ENCODE assay signal across 7 mouse cellular contexts in the genomic region with DNA sequence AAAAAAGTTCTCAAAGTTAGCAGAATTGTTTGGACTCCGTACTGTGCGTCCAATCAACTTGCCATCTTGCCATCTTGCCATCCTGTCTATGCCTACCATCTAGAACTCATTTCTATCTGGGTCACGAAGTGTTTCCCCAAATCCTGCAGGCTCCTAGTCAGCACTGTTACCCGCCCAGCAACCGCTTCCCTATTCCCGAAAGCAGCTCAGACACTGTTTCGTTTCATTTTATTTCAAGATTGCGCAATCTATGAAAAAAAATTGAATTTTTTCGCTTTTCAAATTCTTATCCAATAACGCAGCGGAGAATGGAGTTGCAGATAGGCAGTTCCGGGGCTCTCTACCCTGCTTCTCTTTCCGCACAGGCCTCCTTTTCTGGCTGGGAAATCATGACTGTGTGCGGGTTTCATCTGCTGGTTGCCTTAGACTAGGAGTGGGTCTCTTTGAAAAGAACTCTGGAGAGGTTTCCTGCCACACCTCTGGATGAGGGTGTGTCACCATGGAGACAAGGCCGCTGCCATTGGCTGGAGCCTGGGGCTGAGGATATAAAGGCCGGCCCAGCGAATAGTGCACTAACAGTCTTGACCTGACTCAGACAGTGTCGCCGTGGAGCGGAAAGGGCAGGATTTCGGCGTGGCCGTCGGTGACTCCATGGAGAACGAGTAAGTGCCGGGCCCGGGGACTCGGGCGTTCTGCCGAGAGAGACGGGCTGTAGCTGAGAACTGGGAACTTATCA. TPM values are rescaled to one million over a fixed set of nuclear protein-coding genes. Genes with fewer than 3 reads are reported as not detected.
DNase-seq lines count a peak whose midpoint lies in the region; ATAC-seq lines count a peak whose summit lies in the region.

A gene (plus strand): TSS at position 586 of the 736 bp plus-strand sequence.

- peak; percentile 96 for DNase-seq in adrenal gland, adult 8-10 months
- peak; percentile 95 for DNase-seq in embryonic facial prominence, embryonic 10.5 days (ENCODE audit: low spot score)
- DNase-seq in kidney, adult 11 months = peak; percentile 96
- DNase-seq in limb, embryonic 10.5 days (ENCODE audit: low spot score) = peak; percentile 95
- DNase-seq in spleen, adult 12 weeks (ENCODE audit: low spot score) = peak; percentile 91

- H3K4me2 ChIP-seq in midbrain, embryonic 13.5 days (replicated peaks) = peak within 1 kb of the TSS; percentile 56

- H3K36me3 ChIP-seq in embryonic facial prominence, embryonic 10.5 days (replicated peaks) = peaks cover 6% of the 10 kb centered on the region
- H3K36me3 ChIP-seq in limb, embryonic 10.5 days = peaks cover 11% of the 10 kb centered on the region
- no peaks in the 10 kb centered on the region for H3K36me3 ChIP-seq in midbrain, embryonic 13.5 days

- no peaks in the 10 kb centered on the region for H3K9me3 ChIP-seq in embryonic facial prominence, embryonic 10.5 days
- no peaks in the 10 kb centered on the region for H3K9me3 ChIP-seq in limb, embryonic 10.5 days (replicated peaks)
- no peaks in the 10 kb centered on the region for H3K9me3 ChIP-seq in midbrain, embryonic 13.5 days

- H3K4me3 ChIP-seq in embryonic facial prominence, embryonic 10.5 days = peak within 1 kb of the TSS; percentile 62
- peak within 1 kb of the TSS; percentile 49 for H3K4me3 ChIP-seq in limb, embryonic 10.5 days
- H3K4me3 ChIP-seq in midbrain, embryonic 13.5 days (replicated peaks) = peak within 1 kb of the TSS; percentile 48

- no peaks in the 10 kb centered on the region for H3K27me3 ChIP-seq in embryonic facial prominence, embryonic 10.5 days (replicated peaks; ENCODE audit: low read depth, poor library complexity, severe bottlenecking)
- H3K27me3 ChIP-seq in limb, embryonic 10.5 days (ENCODE audit: low read depth, poor library complexity, severe bottlenecking) = no peaks in the 10 kb centered on the region
- H3K27me3 ChIP-seq in midbrain, embryonic 13.5 days = no peaks in the 10 kb centered on the region

- ATAC-seq in granulocyte monocyte progenitor cell, adult 5-6 weeks (replicated peaks; ENCODE audit: poor library complexity, severe bottlenecking) = peak; percentile 85
- peak; percentile 99 for ATAC-seq in midbrain, embryonic 13.5 days

- 20% methylated on average over 31 of the region's 31 CpGs for WGBS in embryonic facial prominence, embryonic 10.5 days
- WGBS in limb, embryonic 10.5 days = 18% methylated on average over 31 of the region's 31 CpGs
- 17% methylated on average over 31 of the region's 31 CpGs for WGBS in midbrain, embryonic 13.5 days

- H3K9ac ChIP-seq in midbrain, embryonic 13.5 days (replicated peaks) = peak within 1 kb of the TSS; percentile 56

- peaks cover 11% of the 10 kb centered on the region; the same call in 1 of the 2 replicates for H3K4me1 ChIP-seq in embryonic facial prominence, embryonic 10.5 days
- H3K4me1 ChIP-seq in limb, embryonic 10.5 days = peaks cover 10% of the 10 kb centered on the region; the same call in 1 of the 2 replicates
- H3K4me1 ChIP-seq in midbrain, embryonic 13.5 days (replicated peaks) = peaks cover 12% of the 10 kb centered on the region

- peak within 1 kb of the TSS; percentile 86 for H3K27ac ChIP-seq in embryonic facial prominence, embryonic 10.5 days (replicated peaks)
- H3K27ac ChIP-seq in limb, embryonic 10.5 days = peak within 1 kb of the TSS; percentile 86
- H3K27ac ChIP-seq in midbrain, embryonic 13.5 days = peak within 1 kb of the TSS; percentile 81

RNA-seq across cellular contexts. Expression of the gene that starts here (rescaled TPM):
- 10 to 100 TPM; 25.4 to 40.6 (median 33.0) TPM for total RNA-seq in adrenal gland, adult 8-10 months (2022)
- not detected in 2 replicates for polyA plus RNA-seq in embryonic facial prominence, embryonic 10.5 days (2016; fragmentation: Nextera tagmentation; extraction: Ambion mirVana)
- not detected in 2 replicates for total RNA-seq in granulocyte monocyte progenitor cell, adult 5-6 weeks (2014; fragmentation: Nextera tagmentation)
- total RNA-seq in granulocyte monocyte progenitor cell, adult 5-6 weeks (2017) = 68.4 TPM in 1 of 2 replicates, not detected in the other
- polyA plus RNA-seq in limb, embryonic 10.5 days (2016; fragmentation: Nextera tagmentation; extraction: Ambion mirVana) = not detected in 2 replicates
- not detected in 2 replicates for polyA plus RNA-seq in midbrain, embryonic 13.5 days (2015; fragmentation: Nextera tagmentation; extraction: Ambion mirVana)

Comparison
In these comparisons a context has a peak if more than half of its experiments do, and no peak if none do; other contexts are left out.
1. Peak in every context shown above with its lines: DNase-seq, ATAC-seq, H3K4me3 ChIP-seq and H3K27ac ChIP-seq.
2. Peak in DNase-seq, H3K4me3 ChIP-seq and H3K27ac ChIP-seq in embryonic facial prominence, embryonic 10.5 days; RNA of the gene not detected or under 1 TPM.
3. Peak in DNase-seq, H3K4me3 ChIP-seq and H3K27ac ChIP-seq in limb, embryonic 10.5 days; RNA of the gene not detected or under 1 TPM.
4. Peak in ATAC-seq, H3K4me3 ChIP-seq, H3K27ac ChIP-seq, H3K9ac ChIP-seq and H3K4me2 ChIP-seq in midbrain, embryonic 13.5 days; RNA of the gene not detected or under 1 TPM.